Mouse (Mus musculus) 3T3-L1 (cell line): ENCODE measurements around the gene Fam49a.

ENCODE experiments used
- DNase-seq: peaks from one replicate; pipeline ENCODE4 v3.0.0-alpha.2; 2015; ENCODE audit warnings: low read depth, low spot score

Fam49a gene

GRCm38 (mm10) chr12:12356463-12356862, 94.5 kb downstream of the Fam49a start:
- DNase-seq = no peak

- DNase-seq = no peak
These were observed 95.0 kb downstream of the Fam49a start for GRCm38 (mm10) chr12:12356946-12357345.

DNA sequence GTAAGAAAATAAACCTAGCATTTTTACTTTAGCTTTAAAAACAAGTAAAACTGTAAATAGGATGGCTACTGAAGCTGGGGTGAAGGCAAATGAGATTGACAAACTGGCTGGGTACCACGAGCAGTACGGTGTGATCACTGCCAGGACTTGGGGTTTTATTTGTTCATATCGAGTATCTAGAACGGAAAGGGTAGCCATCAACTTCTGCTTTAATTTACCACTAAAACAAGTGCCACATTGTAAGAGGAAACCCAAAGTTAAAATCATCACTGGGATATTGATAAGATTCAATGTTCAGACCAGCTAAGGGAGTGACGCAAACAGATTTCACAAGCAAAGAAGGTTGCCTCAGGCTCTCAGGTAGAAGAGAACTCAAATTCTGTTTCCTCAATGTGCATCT, 98.0 kb downstream of the Fam49a start:
- DNase-seq = no peak

GRCm38 (mm10) chr12:12362371-12362770, 100.4 kb downstream of the Fam49a start:
- DNase-seq = no peak

- DNase-seq = no peak
These were observed 102.3 kb downstream of the Fam49a start for GRCm38 (mm10) chr12:12364201-12364600.

GRCm38 (mm10) chr12:12367423-12367822, 105.5 kb downstream of the Fam49a start:
- no peak for DNase-seq

DNA sequence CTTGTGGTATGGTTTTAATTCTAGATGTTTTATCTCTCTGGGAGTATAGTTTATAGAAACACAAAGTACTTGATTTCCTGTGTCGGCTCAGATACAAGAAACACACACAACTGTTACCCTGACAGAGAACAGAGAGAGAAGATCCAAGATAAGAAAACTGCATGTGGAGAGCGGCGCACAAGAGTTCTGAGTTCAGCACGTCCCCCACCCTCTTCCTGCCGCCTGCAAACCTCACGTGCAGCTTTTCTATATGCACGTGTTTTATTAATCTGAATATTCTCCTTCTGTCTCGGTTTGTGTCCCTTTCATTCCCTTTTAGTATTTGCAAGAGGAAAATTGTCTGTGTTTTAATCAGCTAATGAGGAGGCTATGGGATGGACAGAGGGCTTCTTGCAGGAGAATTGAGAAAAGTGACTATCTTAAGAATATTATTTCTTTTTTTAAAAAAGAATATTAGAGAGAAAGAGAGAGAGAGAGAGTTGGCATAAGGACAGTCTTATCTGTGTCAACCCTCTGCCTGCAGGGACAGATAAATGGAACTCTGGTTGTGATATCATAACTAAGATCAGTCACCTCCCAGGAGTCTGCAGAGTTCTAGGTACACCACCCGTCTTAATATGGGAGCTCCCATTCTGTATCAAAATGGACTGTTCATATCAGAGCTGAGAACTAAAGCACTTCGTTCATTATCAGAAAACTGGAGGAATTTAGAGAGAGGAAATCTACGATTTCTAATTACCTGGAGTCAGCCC, 111.3 kb downstream of the Fam49a start:
- no peak for DNase-seq

- DNase-seq = peak; percentile 3
These were observed 117.1 kb downstream of the Fam49a start for GRCm38 (mm10) chr12:12379056-12379455.

GRCm38 (mm10) chr12:12389271-12389670, 127.3 kb downstream of the Fam49a start:
- DNase-seq = no peak

GRCm38 (mm10) chr12:12396224-12396623, 134.3 kb downstream of the Fam49a start:
- no peak for DNase-seq

DNA sequence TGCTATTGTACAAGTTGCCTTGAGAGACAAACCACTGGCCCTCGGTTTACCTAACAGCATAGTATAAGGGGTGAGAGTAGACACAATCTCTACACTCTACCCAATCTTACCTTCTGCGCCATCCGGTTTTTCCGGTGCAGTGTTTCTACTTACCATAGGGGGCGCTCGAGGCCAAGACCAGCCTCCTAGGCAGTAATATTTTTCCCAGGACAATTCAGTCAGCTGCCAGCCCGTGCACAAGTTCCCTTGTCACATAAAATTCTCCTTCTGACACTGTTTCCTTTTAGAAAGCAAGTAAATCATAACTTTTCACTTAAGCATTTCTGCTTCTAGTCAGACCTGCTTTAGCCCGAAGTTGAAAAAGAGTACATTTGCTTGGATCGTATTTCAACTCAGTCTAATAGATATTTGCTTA, 139.1 kb downstream of the Fam49a start:
- DNase-seq = no peak

- no peak for DNase-seq
These were observed 139.6 kb downstream of the Fam49a start for GRCm38 (mm10) chr12:12401504-12401903.

DNA sequence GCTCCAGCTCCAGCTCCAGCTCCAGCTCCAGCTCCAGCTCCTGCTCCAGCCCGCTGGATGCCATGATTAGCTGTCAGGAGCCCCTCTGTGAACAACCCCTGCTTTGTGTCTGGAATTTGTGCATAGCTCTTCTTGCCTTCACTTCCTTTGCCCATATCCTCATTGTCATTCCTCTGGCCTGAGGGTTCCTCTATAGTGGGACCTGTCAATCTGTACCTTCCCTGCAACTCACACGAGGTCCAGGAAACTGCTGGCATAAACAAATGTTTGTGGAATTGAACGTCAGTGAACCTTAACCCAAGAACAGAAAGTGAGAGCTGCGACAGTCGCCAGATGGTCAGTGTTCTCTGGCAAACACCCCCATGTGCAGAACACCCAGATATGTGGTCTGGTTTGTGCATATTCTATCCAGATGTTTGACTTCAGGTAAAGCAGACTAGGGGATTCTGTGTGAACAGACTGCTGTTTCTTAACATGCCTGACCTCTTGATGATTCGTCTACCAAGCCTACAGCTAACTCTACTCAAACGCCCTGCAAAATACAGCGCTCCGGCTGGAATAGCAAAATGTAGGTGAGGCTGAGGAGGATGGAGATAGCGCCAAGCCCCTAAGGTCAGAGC, 143.7 kb downstream of the Fam49a start:
- DNase-seq = no peak

DNA sequence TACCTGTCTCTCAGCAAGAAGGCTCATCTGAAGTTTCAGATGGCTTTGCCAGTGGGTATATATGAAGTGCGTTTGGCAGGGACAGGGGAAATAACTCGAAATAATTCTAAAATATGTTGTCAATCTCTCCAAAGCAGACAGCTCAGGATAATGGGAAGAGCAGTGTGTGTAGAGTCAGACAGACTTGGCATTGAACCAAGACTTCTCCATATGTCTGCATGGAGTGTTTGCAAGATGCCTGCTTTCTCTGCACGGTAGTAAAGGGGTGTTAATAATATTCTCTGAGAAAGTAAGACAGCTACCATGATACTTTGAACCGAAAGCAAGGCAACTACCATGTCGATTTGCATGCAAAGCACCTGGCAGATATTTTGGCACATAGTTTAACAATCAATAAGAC, 147.1 kb downstream of the Fam49a start:
- no peak for DNase-seq

- peak; percentile 64 for DNase-seq
These were observed 150.7 kb downstream of the Fam49a start for GRCm38 (mm10) chr12:12412674-12413073.

DNA sequence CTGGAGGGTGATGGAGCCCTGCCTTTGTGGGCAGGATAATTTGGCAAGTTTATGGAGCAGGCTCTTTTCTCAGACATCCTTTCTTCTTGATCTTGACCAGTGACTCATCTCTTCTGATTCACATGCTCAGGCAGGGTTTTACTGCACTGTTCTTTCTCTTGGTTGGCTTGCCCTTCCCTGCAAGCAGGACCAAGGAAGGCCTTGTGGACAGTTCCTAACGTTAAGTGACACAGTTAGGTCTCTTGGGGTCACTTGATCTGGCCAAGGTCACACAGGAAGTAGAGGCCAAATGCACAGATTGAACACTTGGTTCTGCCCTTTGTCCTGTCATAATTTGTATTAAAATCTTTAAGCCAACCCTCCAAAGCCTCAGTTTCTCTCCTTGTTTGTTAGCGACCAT, 158.5 kb downstream of the Fam49a start:
- DNase-seq = peak; percentile 6

GRCm38 (mm10) chr12:12420841-12421579, 159.1 kb downstream of the Fam49a start:
- peak; percentile 22 for DNase-seq

- DNase-seq = no peak
These were observed 159.6 kb downstream of the Fam49a start for GRCm38 (mm10) chr12:12421580-12421878.

GRCm38 (mm10) chr12:12425188-12425587, 163.2 kb downstream of the Fam49a start:
- DNase-seq = no peak

GRCm38 (mm10) chr12:12427285-12427684, 165.3 kb downstream of the Fam49a start:
- no peak for DNase-seq

GRCm38 (mm10) chr12:12428886-12429285, 166.9 kb downstream of the Fam49a start:
- DNase-seq = no peak
